In the genomic region with DNA sequence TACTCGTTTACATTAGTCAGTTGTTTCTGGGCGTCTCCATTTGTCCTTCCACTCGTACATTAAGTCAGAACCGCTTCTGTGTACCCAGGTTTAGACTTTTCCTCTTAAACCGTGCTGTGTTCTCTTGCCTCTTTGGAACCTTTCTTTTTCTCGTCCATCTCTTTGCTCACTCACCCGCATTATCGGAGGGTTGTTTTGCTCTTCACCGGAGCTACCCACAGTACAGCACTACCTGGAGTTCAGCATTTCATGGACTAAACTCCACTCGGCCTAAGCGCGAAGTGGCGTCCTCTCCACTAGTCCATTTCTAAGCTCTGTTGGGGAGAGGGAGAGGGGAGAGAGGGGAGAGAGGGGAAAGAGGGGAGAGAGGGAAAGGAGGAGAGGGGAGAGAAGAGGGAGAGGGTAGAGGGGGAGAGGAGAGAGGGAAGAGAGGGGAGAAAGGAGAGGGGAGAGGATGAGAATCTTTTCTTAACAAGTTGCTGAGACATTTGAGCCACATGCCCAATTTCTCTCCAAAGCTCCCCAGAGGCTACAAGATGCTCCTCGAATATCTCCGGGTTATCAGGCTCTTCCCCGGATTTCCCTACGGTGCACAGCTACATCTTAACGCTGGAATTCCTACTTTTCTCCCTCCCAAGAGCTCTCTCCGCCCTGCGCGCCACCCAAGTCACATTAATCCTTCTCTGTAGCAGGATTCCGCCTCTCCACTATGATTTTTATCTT, we compare ENCODE assay signal across 8 mouse cellular contexts. TPM values are rescaled to one million over a fixed set of nuclear protein-coding genes. Genes with fewer than 3 reads are reported as not detected.
A peak's percentile ranks its signal among the peaks of the same experiment; 100 is the strongest.
DNase-seq lines count a peak whose midpoint lies in the region; ATAC-seq and TF ChIP-seq lines count a peak whose summit lies in the region.

No protein-coding gene starts in this region.

- no peak for ATAC-seq in heart, embryonic 13.5 days (ENCODE audit: extremely low read depth, insufficient number of reproducible peaks, low FRiP score, low TSS enrichment)
- peak; percentile 67 for ATAC-seq in intestine, embryonic 15.5 days

- DNase-seq in heart, adult 9 months (ENCODE audit: low spot score in 2 of 2) = no peak
- DNase-seq in c-Kit-positive CD71-positive TER-119-negative erythroid progenitor cells, embryonic 14.5 days (ENCODE audit: low read depth) = peak; percentile 44
- DNase-seq in thymus, postnatal 10 days (ENCODE audit: low spot score in 2 of 2) = no peak
- DNase-seq in thymus, postnatal 25 days = no peak
- no peak for DNase-seq in frontal cortex, postnatal 10 days (ENCODE audit: low spot score in 2 of 2)

- H3K27ac ChIP-seq in heart, embryonic 13.5 days (replicated peaks) = no peak overlapping the region; the same call in 1 of the 2 replicates
- no peak overlapping the region for H3K27ac ChIP-seq in intestine, embryonic 15.5 days

- TF ChIP-seq POLR2A in myocyte (IDR thresholded peaks at IDR 0.05; ENCODE audit: insufficient read length, low read depth) = no peak

- peak overlapping the region; percentile 59 for H3K4me3 ChIP-seq in heart, embryonic 13.5 days
- H3K4me3 ChIP-seq in intestine, embryonic 15.5 days (replicated peaks) = peak overlapping the region; percentile 42
- H3K4me3 ChIP-seq in myocyte = peak overlapping the region; percentile 46

- H3K79me2 ChIP-seq in myocyte (ENCODE audit: control insufficient read depth, insufficient read depth) = no peaks in the 10 kb centered on the region

- H3K4me2 ChIP-seq in heart, embryonic 13.5 days = peak overlapping the region; percentile 76
- H3K4me2 ChIP-seq in intestine, embryonic 15.5 days (replicated peaks) = peak overlapping the region; percentile 62
- H3K4me2 ChIP-seq in myocyte (ENCODE audit: low read depth) = peak overlapping the region; percentile 86

- no peaks in the 10 kb centered on the region for H3K36me3 ChIP-seq in heart, embryonic 13.5 days
- no peaks in the 10 kb centered on the region for H3K36me3 ChIP-seq in intestine, embryonic 15.5 days
- no peaks in the 10 kb centered on the region for H3K36me3 ChIP-seq in myocyte (ENCODE audit: control insufficient read depth, insufficient read depth)

- H3K27me3 ChIP-seq in heart, embryonic 13.5 days (replicated peaks) = peaks cover 19% of the 10 kb centered on the region
- H3K27me3 ChIP-seq in intestine, embryonic 15.5 days (replicated peaks) = no peaks in the 10 kb centered on the region
- no peaks in the 10 kb centered on the region for H3K27me3 ChIP-seq in myocyte (ENCODE audit: control insufficient read depth, insufficient read depth, insufficient read length)

- WGBS in heart, embryonic 13.5 days = under 1% methylated on average over 22 of the region's 22 CpGs
- under 1% methylated on average over 22 of the region's 22 CpGs for WGBS in intestine, embryonic 15.5 days

- H3K9me3 ChIP-seq in heart, embryonic 13.5 days = no peaks in the 10 kb centered on the region
- no peaks in the 10 kb centered on the region for H3K9me3 ChIP-seq in intestine, embryonic 15.5 days

- H3K9ac ChIP-seq in heart, embryonic 13.5 days = peak overlapping the region; percentile 74
- peak overlapping the region; percentile 44 for H3K9ac ChIP-seq in intestine, embryonic 15.5 days

- H3ac ChIP-seq in myocyte (ENCODE audit: control insufficient read depth, insufficient read length) = peak overlapping the region; percentile 14

- peaks cover 30% of the 10 kb centered on the region for H3K4me1 ChIP-seq in heart, embryonic 13.5 days
- H3K4me1 ChIP-seq in intestine, embryonic 15.5 days (replicated peaks) = no peaks in the 10 kb centered on the region; the same call in 1 of the 2 replicates

TF ChIP-seq in myocyte, 11 proteins besides CTCF, POLR2A, EP300 and RAD21:
- TF ChIP-seq TCF3 (IDR thresholded peaks at IDR 0.05; ENCODE audit: insufficient read length, low read depth) = no peak
- no peak for TF ChIP-seq REST (IDR thresholded peaks at IDR 0.05; ENCODE audit: insufficient read depth, insufficient read length)
- TF ChIP-seq POLR2AphosphoS2 (IDR thresholded peaks at IDR 0.05; ENCODE audit: insufficient read length, low read depth) = no peak
- no peak for TF ChIP-seq MAX (IDR thresholded peaks at IDR 0.05; ENCODE audit: low read depth)
- TF ChIP-seq E2F4 (IDR thresholded peaks at IDR 0.05; ENCODE audit: insufficient read depth) = no peak
- no peak for TF ChIP-seq SRF (IDR thresholded peaks at IDR 0.05; ENCODE audit: control insufficient read depth, insufficient read length, low read depth)

RNA-seq across cellular contexts. Expression of gene Vmn1r223, which starts 52.5 kb away (rescaled TPM):
- not detected in 2 replicates for polyA plus RNA-seq in heart, embryonic 13.5 days (2015; fragmentation: Nextera tagmentation; extraction: Ambion mirVana)
- polyA plus RNA-seq in intestine, embryonic 15.5 days (2015; fragmentation: Nextera tagmentation; extraction: Ambion mirVana) = not detected in 2 replicates
- polyA plus RNA-seq in myocyte (2012; fragmentation: generic; extraction: Trizol) = not detected
